Mouse (Mus musculus): ENCODE measurements at regions not wholly inside any gene's neighbourhood (a gene's known extent, or its start where the extent isn't known, plus 50 kb on each side); places are given as distances from the start of the nearest gene placed in this dataset.

DNA sequence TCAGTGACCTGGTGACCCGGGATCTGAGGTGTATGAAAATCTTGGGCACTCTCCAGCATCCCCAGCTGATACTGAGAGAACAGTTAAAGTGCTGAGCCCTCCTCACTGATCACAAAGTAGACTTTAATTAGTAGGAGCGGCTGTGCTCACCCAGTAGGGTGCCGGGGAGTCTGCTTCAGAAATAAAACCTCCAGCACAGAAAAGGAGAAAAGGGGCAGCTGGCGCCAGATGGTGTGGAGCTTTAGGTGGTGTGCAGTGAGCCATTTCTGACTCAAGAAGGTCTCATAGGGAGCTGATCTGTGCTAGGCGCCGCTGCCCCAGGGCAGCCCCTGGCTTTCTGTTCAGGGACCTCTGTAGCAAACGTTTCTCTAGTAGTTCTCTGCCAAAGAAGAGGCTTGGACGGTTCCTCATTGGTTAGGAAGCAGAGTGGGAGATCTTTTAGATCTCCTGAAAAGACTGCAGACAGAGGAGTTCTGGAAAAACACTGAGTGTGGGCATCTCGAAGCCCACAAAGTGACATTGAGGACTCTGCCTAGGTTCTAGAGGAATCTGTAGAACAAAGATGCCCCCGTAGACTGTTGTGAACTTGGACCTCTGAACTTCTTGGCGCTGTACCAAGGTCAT is 200.1 kb upstream of the Clnk start:
- no peak for DNase-seq (ENCODE audit: low spot score)
- intact Hi-C loops (cut with DNase I), result no loop called here

DNA sequence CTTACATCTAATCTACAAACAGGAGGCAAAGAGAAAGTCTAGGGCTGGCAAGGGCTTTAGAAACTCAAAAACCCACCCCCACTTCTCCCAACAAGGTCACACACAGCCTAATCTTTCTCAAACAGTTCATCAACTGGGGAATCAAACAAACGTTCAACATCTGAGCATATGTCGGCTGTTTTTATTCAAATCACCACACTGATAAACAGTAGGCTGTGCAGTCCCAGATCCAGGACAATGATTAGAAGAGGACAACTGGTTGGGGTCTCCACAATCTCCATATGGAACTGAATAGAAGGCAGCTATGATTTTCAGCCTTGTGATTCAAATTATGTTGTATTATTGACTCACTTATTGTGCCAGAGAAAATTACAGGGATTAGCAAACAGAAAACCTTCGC is 193.1 kb upstream of the Clnk start:
- intact Hi-C loops (cut with DNase I), result no loop called here

DNA sequence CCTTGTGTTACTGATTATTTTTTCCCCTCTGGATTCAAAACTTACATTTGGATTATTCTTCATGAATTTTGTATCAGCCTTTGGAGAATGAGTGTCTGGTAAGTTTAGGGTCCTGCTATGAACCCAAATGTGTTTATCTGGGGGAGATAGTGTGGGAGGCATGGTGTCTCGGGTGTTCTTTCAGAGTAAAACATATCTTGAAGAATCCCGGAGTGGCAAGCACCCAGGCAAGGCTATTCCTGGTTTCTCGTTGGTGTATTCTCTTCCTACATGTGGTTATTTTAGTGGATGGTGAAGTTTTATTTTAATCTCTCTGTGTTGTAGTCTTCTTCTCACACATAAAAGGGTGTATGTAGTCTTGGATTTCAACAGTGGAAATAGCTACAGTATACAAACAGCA is 186.4 kb upstream of the Clnk start:
- intact Hi-C loops (cut with DNase I), result no loop called here
- DNase-seq (ENCODE audit: low spot score), result no peak

More for the DNA sequence above, 193.1 kb upstream of the Clnk start:
- DNase-seq (ENCODE audit: low spot score), result no peak

DNA sequence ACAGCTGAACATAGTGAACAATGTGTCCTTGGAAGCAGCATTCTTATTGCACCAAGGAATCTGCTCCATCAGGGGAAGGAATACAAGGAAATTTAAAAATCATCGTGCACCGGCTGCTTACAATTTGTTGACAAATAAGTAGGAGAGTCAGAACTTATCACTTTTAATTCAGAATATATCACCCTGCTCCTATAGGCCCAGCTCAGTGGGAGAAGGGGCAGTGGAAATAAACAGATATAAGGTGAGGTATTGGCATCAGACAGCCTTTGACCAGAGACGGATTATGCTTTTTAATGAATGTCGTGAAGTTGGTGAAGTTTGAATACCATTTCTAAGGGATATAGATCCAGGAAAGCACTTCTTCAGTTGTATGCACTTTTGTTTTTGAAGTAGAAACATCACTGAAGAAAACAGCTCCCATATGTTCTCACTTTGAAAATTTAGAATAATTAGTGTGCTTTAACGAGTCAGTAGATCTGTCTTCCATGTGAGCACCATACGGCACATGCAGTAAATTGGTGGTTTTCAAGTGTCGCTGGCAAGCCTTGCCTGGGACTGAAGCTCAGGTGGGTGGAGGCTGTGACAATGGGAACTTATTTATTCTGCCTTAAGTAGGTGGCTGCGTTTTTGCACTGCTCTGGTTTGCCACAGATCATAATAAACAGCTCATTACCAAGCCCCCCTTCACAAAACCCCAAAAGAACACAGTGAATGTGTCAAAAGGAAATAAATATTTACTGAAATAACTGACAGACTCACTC is 176.1 kb upstream of the Clnk start:
- DNase-seq (ENCODE audit: low spot score), result no peak
- intact Hi-C loops (cut with DNase I), result no loop called here

DNA sequence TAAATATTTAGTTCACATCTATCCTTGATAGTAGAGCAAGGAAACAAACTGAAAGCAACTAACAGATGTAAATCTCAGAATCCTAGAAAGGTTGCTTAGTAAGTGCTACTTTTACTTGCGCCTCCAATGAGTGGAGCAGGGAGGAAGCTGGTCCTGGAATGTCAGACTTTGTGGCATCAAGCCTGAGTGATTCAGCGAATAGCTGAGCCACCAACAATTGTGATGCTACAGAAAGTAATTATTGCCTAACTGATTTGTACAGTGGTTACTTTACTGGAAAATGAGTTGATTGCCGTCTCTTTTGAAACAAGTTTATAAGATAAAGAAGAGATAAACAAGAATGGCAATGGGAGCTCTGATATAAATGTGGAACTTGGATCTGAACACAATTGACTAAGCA is 173.9 kb upstream of the Clnk start:
- intact Hi-C loops (cut with DNase I), result no loop called here
- no peak for DNase-seq (ENCODE audit: low spot score)

DNA sequence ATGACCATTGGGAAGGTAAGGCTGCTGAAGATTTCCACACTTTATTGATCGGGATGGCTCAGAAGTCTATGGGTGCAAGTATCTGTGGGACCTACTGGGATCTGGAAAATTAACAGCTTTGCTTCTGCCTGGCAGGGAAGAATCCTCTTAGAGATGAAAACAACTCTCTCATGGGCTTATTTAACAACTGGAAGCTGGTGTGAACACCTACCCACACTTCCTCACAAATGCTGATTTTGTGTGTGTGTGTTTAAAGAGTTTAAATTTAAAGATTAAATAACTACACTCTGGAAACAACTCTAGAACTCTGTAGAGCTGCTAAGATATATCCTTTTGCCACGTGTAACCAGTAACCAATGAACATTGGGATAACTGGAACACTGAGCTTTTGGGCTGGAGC is 172.5 kb upstream of the Clnk start:
- no peak for DNase-seq (ENCODE audit: low spot score)
- intact Hi-C loops (cut with DNase I), result no loop called here

DNA sequence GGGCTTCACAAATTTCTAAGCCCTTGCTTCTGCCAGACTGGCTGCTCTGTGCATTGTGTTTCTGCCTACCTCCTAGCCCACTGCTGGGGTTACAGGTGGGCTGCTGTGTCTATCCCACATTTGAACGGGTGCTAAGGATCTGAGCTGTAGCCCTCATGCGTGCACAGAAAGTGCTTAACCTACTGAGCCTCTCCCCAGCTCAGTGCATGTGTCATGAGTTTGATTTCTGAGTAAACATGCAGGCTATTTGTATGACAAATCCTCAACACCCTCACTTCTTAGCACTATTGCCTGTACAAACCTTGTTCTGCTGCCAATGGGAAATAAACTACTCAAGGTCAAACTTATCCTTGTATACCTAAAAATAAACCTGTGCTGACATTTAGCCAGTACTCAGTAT is 163.9 kb upstream of the Clnk start:
- intact Hi-C loops (cut with DNase I), result no loop called here
- no peak for DNase-seq (ENCODE audit: low spot score)

DNA sequence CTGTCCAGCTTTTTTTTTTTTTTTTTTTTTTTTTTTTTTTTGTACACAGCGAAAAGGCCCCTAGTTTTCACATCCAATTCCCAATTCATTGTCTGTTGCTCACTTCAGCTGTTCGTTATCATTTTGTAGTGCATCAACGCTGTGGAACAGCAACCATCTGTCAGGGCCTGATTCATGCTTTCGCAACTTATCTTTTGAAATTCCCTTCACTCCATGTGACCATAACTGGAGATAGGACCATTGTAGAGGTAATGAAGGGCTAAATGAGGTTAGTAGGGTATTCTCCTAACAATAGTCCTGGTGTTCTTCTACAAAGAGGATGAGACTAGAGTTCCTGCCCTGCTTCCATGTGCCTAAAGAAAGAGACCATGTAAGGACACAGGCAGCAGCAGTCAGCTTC is 146.6 kb upstream of the Clnk start:
- intact Hi-C loops (cut with DNase I), result no loop called here
- DNase-seq (ENCODE audit: low spot score), result no peak

DNA sequence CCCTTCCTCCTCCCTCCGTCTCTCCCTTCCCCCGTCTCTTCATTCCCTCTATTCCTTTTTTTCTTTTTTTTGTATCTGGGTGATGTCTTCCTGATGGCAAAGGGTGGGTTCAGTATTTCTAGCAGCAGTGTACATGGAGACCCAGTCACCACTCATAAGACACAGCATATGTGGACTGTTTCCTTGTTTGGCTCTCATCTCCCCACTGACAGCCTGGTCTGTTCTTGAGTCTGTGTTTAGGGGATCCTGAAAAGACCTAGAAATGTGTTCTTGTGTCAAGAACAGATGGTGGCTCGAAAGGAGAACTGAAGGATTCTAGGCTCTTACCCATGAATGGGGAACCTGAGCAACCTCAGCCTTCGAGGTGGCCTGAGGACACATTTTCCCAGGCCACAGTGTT is 124.0 kb upstream of the Clnk start:
- intact Hi-C loops (cut with DNase I), result no loop called here
- no peak for DNase-seq (ENCODE audit: low spot score)

DNA sequence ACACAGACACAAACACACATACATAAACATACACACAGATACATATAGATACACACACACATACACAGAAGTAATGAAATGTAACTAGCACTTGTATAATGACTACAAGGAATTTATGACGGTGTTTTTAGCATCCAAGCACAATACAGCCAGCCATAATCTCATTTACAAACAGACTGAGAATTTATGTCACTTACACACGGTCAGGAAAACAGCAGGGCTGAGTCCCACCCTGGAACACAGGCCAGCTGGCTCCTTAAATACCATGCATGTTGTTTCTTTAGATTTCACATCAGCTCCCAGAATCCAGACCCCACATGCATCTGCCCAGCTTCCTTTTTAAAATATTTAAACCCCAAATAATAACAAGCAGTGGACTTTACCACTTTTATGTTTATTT is 123.1 kb upstream of the Clnk start:
- no peak for DNase-seq (ENCODE audit: low spot score)

DNA sequence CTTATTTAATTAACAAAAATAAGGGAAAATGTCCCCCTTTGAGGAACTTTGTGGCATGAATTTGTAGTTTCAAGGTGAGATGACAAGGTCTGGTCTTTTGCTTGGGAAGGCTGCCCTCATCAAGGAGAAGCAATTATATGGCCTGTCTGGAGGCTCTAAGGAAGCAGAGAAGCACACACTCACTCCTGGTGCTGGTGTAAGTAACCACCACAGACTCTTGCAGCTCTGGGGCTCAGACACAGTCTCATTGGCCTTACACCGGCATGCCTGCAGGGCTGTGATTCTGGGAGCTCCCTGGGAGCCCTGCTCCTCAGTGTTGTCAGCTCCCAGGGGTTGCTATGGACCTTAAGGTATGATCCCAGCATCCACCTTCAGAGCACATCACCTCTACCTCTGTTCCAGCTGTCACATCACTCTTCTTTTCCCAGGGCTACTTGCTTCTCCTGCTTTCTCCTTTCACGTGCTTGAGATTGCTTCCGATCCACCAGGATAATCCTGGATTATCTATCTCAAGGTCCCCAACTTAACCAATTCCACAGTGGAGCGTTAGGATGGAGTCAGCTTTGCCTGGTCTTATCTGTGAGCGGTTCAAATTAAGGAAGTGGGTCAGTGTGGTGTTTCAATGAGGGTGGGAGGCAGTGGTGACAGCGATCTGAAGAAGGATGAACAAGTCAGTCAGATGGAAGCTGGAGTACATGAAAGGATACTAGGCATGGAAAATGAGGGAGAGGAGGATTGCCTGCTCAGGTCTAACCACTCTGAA is 96.0 kb upstream of the Clnk start:
- DNase-seq (ENCODE audit: low spot score), result no peak
- intact Hi-C loops (cut with DNase I), result no loop called here

More for the DNA sequence above, 123.1 kb upstream of the Clnk start:
- intact Hi-C loops (cut with DNase I), result no loop called here

DNA sequence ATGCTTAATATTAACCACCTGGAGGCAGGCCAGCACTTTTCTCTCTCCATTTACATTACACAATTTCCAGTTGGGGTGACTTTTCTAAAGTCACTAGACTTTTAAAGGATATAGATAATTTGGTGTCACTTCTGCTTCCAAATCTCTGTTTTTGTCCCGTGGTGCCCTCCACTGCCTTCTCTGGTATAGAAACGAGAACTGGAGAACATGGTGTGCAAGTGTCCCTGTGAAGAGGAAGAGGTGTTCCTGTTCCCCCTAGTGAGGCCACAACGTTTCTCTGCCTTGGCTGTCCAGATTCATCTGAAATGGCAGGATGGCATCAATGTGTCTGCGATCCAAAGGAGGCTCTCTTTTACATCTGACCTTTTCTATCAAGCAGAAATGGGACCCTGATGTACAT is 93.9 kb upstream of the Clnk start:
- DNase-seq (ENCODE audit: low spot score), result no peak
- intact Hi-C loops (cut with DNase I), result no loop called here

DNA sequence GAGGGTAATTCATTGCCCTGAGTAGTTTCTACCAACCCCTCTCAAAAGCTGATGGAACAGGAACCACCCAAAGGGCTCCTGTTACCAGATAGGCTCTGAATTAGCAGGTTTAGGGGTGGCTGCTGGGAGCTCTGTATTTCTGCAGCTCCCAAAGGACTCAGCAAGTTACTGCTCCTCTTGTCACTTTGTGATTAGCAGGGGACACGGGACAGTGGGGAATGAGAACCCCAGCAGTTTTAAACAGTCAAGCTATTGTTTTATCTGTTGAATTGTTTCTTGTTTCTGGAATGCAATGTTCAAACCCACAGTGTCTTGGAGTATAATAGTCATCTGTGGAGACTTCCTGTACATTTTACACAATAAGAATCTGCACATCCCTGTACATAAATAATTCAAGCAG is 90.4 kb upstream of the Clnk start:
- intact Hi-C loops (cut with DNase I), result no loop called here
- DNase-seq (ENCODE audit: low spot score), result no peak

DNA sequence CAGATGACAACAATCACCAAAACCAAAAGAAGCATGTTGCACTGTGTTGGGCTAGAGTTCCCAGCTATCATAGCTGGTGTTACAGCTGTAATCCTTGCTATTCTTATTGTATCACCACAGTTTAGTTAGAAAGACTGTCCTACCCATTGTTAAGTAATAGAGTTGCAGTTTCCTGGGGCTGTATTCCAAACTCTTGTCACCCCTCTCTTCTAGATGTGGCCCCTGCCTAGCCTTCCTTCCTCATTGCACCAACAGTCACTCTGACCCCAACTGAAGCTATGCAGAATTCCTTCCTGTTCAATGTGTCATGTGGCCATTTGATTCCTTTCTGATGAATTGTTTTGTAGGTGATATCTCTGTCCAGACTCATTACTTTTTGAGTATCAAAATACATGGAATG is 87.8 kb upstream of the Clnk start:
- DNase-seq (ENCODE audit: low spot score), result no peak
- intact Hi-C loops (cut with DNase I), result no loop called here

DNA sequence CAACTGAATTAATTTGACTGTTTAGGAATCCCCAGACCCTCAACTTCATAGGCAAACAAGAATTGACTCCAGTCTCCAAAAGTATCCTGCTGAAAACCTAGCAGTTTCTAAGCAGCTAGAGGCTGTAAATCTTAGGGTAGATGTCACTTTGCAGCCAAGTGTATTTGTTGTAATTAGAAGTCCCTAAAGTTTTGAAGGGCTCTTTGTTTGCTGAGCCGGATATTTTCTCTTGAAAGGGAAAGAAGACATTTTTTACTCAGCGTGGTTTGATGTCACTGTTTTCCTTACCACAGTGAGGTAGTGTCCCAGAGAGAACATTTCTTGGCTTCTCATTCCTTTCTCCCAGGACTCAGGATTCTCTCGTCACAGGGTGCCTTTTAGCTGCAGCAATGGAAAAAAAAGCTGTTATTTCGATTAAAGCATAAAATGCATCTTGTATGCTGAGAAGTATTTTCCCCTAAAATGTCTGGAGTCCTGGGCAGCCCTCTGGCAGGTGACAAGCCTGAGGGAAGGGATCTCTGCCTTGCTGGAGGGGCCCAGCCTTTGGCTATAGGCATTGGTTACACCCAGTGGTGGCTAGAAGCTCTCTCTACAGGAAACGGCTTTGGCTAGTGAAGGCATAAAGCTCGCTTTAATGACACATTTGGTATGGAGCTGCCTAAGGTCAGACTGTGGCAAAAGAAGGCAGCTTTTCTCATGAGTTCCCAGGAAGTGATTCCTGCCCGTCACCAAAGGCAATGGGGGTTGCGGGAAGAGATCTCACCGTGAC is 74.1 kb upstream of the Clnk start:
- intact Hi-C loops (cut with DNase I), result no loop called here
- DNase-seq (ENCODE audit: low spot score), result no peak

DNA sequence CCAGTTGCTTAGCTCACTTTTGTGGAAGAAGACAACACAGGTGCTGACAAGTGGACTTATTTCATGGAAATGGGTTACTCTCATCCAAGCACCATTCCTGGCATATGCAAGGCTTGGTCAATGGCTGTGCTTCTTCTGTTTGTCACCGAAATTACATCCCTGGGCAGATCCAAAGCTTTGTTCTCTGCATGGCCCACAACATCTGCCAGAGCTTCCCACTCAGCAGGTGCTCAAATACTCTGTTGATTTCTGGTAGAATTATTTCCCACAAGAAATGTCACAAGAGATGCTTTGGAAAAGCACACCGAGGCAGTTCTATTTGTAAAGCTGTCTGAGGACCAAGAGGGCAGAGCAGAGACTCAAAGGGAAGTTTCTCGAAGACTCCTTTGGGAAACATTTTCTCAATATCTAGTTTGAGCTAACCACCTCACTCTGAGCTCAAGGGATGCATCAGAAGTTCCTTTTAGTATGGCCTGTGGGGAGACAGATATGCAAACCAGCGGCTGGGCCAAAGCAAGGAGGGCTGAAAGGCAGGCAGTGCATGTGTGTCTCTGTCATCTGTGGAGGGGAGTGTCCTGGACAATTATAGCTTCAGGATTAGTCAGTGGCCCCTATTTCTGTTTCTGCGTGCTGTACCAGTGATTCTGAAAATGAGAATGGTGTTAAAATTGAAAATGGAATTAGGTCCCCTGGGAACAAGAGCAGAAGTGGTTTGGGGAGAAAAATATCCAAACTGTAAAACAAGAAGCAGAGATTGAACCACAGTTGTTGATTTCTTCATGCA is 69.5 kb upstream of the Clnk start:
- DNase-seq (ENCODE audit: low spot score), result no peak
- intact Hi-C loops (cut with DNase I), result no loop called here

DNA sequence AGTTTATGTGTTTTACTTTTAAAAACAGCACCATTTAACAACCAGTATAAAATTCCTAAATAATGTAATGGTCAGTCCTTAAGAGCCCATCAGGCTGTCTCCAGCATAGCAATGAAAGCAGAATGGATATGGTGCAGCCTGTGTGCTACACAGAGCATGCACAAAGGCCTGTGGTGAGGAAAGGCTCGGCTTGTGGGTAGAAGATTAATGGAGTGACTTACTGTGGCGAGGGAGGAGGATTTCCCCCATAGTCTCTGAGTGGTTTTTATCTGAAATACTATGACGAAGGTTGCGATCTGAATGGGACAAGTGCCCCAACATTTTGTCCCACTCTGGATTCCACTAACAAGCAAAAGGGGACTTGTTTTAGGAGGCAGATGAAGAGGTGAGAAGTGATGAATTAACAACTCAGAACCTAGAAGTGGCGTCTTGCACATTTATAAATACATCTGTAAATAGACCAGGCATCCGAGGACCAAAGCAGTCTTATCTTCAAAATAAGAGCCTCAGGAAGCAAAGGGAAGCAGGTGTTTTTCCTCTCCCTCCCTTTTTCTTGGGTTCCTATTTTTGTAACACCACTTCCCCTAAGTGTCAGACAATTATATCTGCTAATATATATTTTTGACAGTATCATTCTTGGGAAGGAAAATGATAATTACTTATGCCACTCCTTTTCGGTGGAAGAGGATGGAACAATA is 55.9 kb upstream of the Clnk start:
- intact Hi-C loops (cut with DNase I), result no loop called here
- no peak for DNase-seq (ENCODE audit: low spot score)

DNA sequence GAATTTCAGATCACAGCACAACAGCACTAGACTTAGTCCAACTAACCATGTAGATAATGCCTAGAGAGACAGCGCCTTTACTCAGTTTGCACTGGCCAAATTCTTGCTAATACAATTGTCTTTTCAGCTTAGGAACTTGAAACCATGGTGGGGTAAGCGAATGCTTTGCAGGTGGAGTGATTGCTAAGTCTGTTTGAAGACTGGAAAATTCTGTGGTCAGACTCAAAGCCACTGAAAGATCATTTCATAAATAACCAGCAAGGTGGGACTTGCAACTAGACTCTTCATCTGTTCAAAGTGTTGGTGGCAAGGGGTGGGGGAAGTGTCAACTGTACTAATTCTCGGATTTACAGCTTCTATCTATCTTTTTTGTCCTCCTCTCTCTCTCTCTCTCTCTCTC is 50.4 kb upstream of the Clnk start:
- DNase-seq (ENCODE audit: low spot score), result no peak
- intact Hi-C loops (cut with DNase I), result no loop called here

All from heart, postnatal 25 days (tissue).